Mouse (Mus musculus) ovary, postnatal 14 days (tissue): ENCODE measurements around the gene Slc2a5.

ENCODE experiments used
- DNase-seq: peaks from one replicate; pipeline ENCODE4 v3.0.0; 2022; ENCODE audit warnings: low spot score

The Slc2a5 gene

GRCm38 (mm10) chr4:150144242-150144641 lies 25.2 kb downstream of the Slc2a5 start:
- DNase-seq, result no peak

- no peak for DNase-seq
Observed at GRCm38 (mm10) chr4:150146286-150146685, 27.2 kb downstream of the Slc2a5 start.

- no peak for DNase-seq
Observed at GRCm38 (mm10) chr4:150151045-150151444, 32.0 kb downstream of the Slc2a5 start.

- DNase-seq, result no peak
Observed at GRCm38 (mm10) chr4:150152483-150152882, 33.4 kb downstream of the Slc2a5 start.

- DNase-seq, result no peak
Observed at GRCm38 (mm10) chr4:150155301-150155700, 36.2 kb downstream of the Slc2a5 start.

GRCm38 (mm10) chr4:150155731-150156130 lies 36.6 kb downstream of the Slc2a5 start:
- no peak for DNase-seq

- DNase-seq, result no peak
Observed at GRCm38 (mm10) chr4:150157348-150157882, 38.3 kb downstream of the Slc2a5 start.

GRCm38 (mm10) chr4:150159458-150159857 lies 40.4 kb downstream of the Slc2a5 start:
- no peak for DNase-seq

GRCm38 (mm10) chr4:150162561-150163169 lies 43.6 kb downstream of the Slc2a5 start:
- no peak for DNase-seq

GRCm38 (mm10) chr4:150164875-150165274 lies 45.8 kb downstream of the Slc2a5 start:
- no peak for DNase-seq

- DNase-seq, result no peak
Observed at GRCm38 (mm10) chr4:150168406-150168805, 49.3 kb downstream of the Slc2a5 start.

GRCm38 (mm10) chr4:150172107-150172506 lies 53.0 kb downstream of the Slc2a5 start:
- DNase-seq, result no peak

- DNase-seq, result peak; percentile 42
Observed at GRCm38 (mm10) chr4:150173281-150173680, 54.2 kb downstream of the Slc2a5 start.

- no peak for DNase-seq
Observed at GRCm38 (mm10) chr4:150174027-150174426, 54.9 kb downstream of the Slc2a5 start.

GRCm38 (mm10) chr4:150176535-150176934 lies 57.5 kb downstream of the Slc2a5 start:
- peak; percentile 35 for DNase-seq

- no peak for DNase-seq
Observed at GRCm38 (mm10) chr4:150177122-150177521, 58.0 kb downstream of the Slc2a5 start.

- no peak for DNase-seq
Observed at GRCm38 (mm10) chr4:150178131-150178530, 59.0 kb downstream of the Slc2a5 start.

- no peak for DNase-seq
Observed at GRCm38 (mm10) chr4:150181304-150181703, 62.2 kb downstream of the Slc2a5 start.

GRCm38 (mm10) chr4:150188236-150188635 lies 69.2 kb downstream of the Slc2a5 start:
- DNase-seq, result no peak

- DNase-seq, result no peak
Observed at GRCm38 (mm10) chr4:150192199-150192598, 73.1 kb downstream of the Slc2a5 start.
